Mouse (Mus musculus) heart, adult 2 months (tissue): Measurements from ENCODE around the gene Krt72.

Experiments used
- CTCF ChIP-seq: fragments of 200-600 bp; IDR thresholded peaks from 2 replicates; pipeline ENCODE4 v1.8.1; 2022; ENCODE audit warnings: antibody characterized with exemption, mild to moderate bottlenecking, moderate library complexity
- POLR2A ChIP-seq: fragments of 200-500 bp; IDR thresholded peaks from 2 replicates; pipeline ENCODE4 v1.6.1; 2011; ENCODE audit warnings: mild to moderate bottlenecking, low read depth, low read length, control low read depth; ENCODE audit not compliant: insufficient read depth

DNA sequence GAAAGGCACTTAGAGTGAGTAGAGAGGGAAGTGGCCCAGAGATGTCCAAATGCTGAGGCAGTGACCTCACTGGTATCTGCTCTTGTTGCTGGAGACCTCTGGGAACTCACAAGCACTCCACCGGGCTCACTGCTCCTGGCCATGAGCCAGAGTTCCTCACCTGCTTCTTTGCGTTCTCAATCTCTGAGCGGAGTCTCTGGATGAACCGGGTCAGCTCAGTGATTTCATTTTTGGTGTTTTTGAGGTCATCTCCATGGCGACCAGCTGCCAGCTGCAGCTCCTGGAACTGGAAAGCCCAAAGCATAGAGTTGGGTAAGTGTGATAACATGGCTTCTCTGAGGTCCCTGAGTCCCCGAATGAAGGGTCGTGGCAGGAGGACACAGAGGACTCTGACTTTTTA is 48.5 kb downstream of the Krt72 start:
- no peak for TF ChIP-seq POLR2A
- no peak for TF ChIP-seq CTCF
